Mouse (Mus musculus) G1E (cell line): ENCODE measurements around the gene B3galt5. TPM values are rescaled to one million over a fixed set of nuclear protein-coding genes. Genes with fewer than 3 reads are reported as not detected.
"Not testable (repeated sequence)": the region's sequence is repeated elsewhere in the genome, so short reads cannot be mapped to it uniquely, and the experiment has no call there.

Source experiments
- ATAC-seq: 2 replicates; pipeline ENCODE4 v1.8.0; 2016; ENCODE audit warnings: mild to moderate bottlenecking; ENCODE audit not compliant: insufficient number of reproducible peaks, poor library complexity, low FRiP score, severe bottlenecking; ENCODE audit errors: extremely low read depth
- DNase-seq: peaks from one replicate; pipeline ENCODE4 v3.0.0; 2012; ENCODE audit warnings: low spot score
- H3K27me3 ChIP-seq: 2 replicates; pipeline ENCODE4 v1.6.1; 2012; ENCODE audit warnings: mild to moderate bottlenecking, low read length, inconsistent platforms; ENCODE audit not compliant: insufficient read depth
- H3K36me3 ChIP-seq: replicated peaks from 2 replicates; pipeline ENCODE3; 2012; ENCODE audit warnings: mild to moderate bottlenecking, inconsistent platforms
- H3K4me1 ChIP-seq: 2 replicates; pipeline ENCODE4 v1.6.1; 2012; ENCODE audit warnings: low read depth, low read length, inconsistent platforms, mixed read lengths; ENCODE audit not compliant: insufficient read depth
- H3K4me3 ChIP-seq: 2 replicates; pipeline ENCODE4 v1.5.1; 2012; ENCODE audit warnings: low read depth, mild to moderate bottlenecking, inconsistent platforms, low read length, moderate library complexity, mixed read lengths
- H3K9me3 ChIP-seq: replicated peaks from 2 replicates; pipeline ENCODE4 v1.6.1; 2012; ENCODE audit warnings: inconsistent platforms
- CTCF ChIP-seq: IDR thresholded peaks from 2 replicates; pipeline ENCODE4 v1.5.1; 2012; ENCODE audit warnings: low read depth, low read length, inconsistent platforms, mixed read lengths
- GATA1 ChIP-seq: IDR thresholded peaks from 2 replicates; pipeline ENCODE4 v1.6.1; 2012; ENCODE audit warnings: borderline replicate concordance, low read length, inconsistent platforms, mixed read lengths
- GATA2 ChIP-seq: IDR thresholded peaks from 2 replicates; pipeline ENCODE4 v1.6.1; 2012; ENCODE audit warnings: low read depth, low read length, inconsistent platforms, borderline replicate concordance
- POLR2AphosphoS5 ChIP-seq: IDR thresholded peaks from 2 replicates; pipeline ENCODE4 v1.6.1; 2012; ENCODE audit warnings: low read depth, low read length, inconsistent platforms; ENCODE audit not compliant: insufficient replicate concordance
- TAL1 ChIP-seq: conservative IDR thresholded peaks from 2 replicates; pipeline ENCODE4 v1.6.1; 2012; ENCODE audit warnings: low read depth, low read length, inconsistent platforms, mixed read lengths
- polyA plus RNA-seq: library from polyadenylated mRNA; stranded (reverse); fragments of >175 nt; gene quantifications from 2 replicates; pipeline ENCODE4 v1.2.3, GENCODE M21; 2012
- total RNA-seq, 2 experiments: library from RNA; stranded (forward) in 1 of 2; stranded (reverse) in 1 of 2; fragments of 200-1000 nt in 1 of 2; fragments of >200 nt in 1 of 2; fragmentation: Nextera tagmentation in 1 of 2; gene quantifications; 2 replicates each; pipeline ENCODE4 v1.2.3; 2014 to 2017

B3galt5 gene
- total and polyA plus RNA-seq, 3 experiments = 0.16 TPM; not detected in 2

GRCm38 (mm10) chr16:96323166-96323565 is 87.6 kb downstream of the B3galt5 start:
- TF ChIP-seq TAL1 = no peak
- TF ChIP-seq CTCF = no peak
- TF ChIP-seq GATA2 = no peak
- TF ChIP-seq GATA1 = no peak
- no peak for TF ChIP-seq POLR2AphosphoS5
- DNase-seq = no peak
- no peaks in the 10 kb centered on the region; the same call in 1 of the 2 replicates for H3K4me1 ChIP-seq
- H3K4me3 ChIP-seq = no peak overlapping the region
- H3K36me3 ChIP-seq = no peaks in the 10 kb centered on the region
- no peaks in the 10 kb centered on the region for H3K9me3 ChIP-seq
- ATAC-seq = no peak
- H3K27me3 ChIP-seq = peaks cover 3% of the 10 kb centered on the region; the same call in 1 of the 2 replicates

- ATAC-seq = no peak
Observed at GRCm38 (mm10) chr16:96326110-96326999, 90.8 kb downstream of the B3galt5 start.

GRCm38 (mm10) chr16:96327251-96327650 is 91.7 kb downstream of the B3galt5 start:
- ATAC-seq, H3K27me3 ChIP-seq, H3K4me1 ChIP-seq, H3K4me3 ChIP-seq, H3K36me3 ChIP-seq, DNase-seq, H3K9me3 ChIP-seq: not testable (repeated sequence)

More at GRCm38 (mm10) chr16:96326110-96326999, 90.8 kb downstream of the B3galt5 start:
- Histone ChIP-seq H3K36me3 (no peaks in the 10 kb centered on the region), H3K4me1 (no peaks in the 10 kb centered on the region; the same call in 1 of the 2 replicates), H3K4me3 (no peak overlapping the region), H3K9me3 (no peaks in the 10 kb centered on the region), H3K27me3 (peaks cover 2% of the 10 kb centered on the region; the same call in 1 of the 2 replicates)
- no peak for TF ChIP-seq CTCF
- no peak for TF ChIP-seq GATA2
- no peak for TF ChIP-seq GATA1
- no peak for TF ChIP-seq TAL1
- no peak for TF ChIP-seq POLR2AphosphoS5
- DNase-seq = no peak

- no peak for TF ChIP-seq POLR2AphosphoS5
- no peak for TF ChIP-seq CTCF
- no peak for TF ChIP-seq GATA2
- ATAC-seq = no peak
- no peaks in the 10 kb centered on the region for H3K27me3 ChIP-seq
Observed at GRCm38 (mm10) chr16:96339570-96339969, 104.0 kb downstream of the B3galt5 start.

GRCm38 (mm10) chr16:96341269-96341668 is 105.7 kb downstream of the B3galt5 start:
- no peaks in the 10 kb centered on the region for H3K9me3 ChIP-seq
- no peak for TF ChIP-seq TAL1
- no peak for TF ChIP-seq GATA1
- TF ChIP-seq CTCF = 0 out of 2 replicates have a peak, but pooled peaks have one; percentile 18
- TF ChIP-seq POLR2AphosphoS5 = no peak
- no peak for TF ChIP-seq GATA2
- no peaks in the 10 kb centered on the region for H3K4me1 ChIP-seq
- no peaks in the 10 kb centered on the region for H3K36me3 ChIP-seq
- DNase-seq = no peak
- no peak for ATAC-seq
- no peak overlapping the region for H3K4me3 ChIP-seq
- H3K27me3 ChIP-seq = no peaks in the 10 kb centered on the region

More at GRCm38 (mm10) chr16:96339570-96339969, 104.0 kb downstream of the B3galt5 start:
- DNase-seq = no peak
- Histone ChIP-seq H3K9me3 (no peaks in the 10 kb centered on the region), H3K36me3 (no peaks in the 10 kb centered on the region), H3K4me3 (no peak overlapping the region), H3K4me1 (no peaks in the 10 kb centered on the region)

- H3K27me3 ChIP-seq = no peaks in the 10 kb centered on the region
- no peak for TF ChIP-seq GATA1
- no peak for TF ChIP-seq GATA2
- no peak for TF ChIP-seq CTCF
- no peak for TF ChIP-seq POLR2AphosphoS5
- no peak for TF ChIP-seq TAL1
- H3K9me3 ChIP-seq = 0 out of 2 replicates have a peak, but pooled peaks cover 1% of the 10 kb centered on the region
- no peak overlapping the region for H3K4me3 ChIP-seq
- H3K4me1 ChIP-seq = no peaks in the 10 kb centered on the region
- H3K36me3 ChIP-seq = no peaks in the 10 kb centered on the region
- ATAC-seq (no peak), DNase-seq (no peak)
Observed at GRCm38 (mm10) chr16:96341945-96342344, 106.3 kb downstream of the B3galt5 start.
